Mouse (Mus musculus) ES-E14 (cell line): Measurements from ENCODE around the gene Cep131. TPM values are rescaled to one million over a fixed set of nuclear protein-coding genes. Genes with fewer than 3 reads are reported as not detected.

Experiments
- DNase-seq: peaks from one replicate; pipeline ENCODE4 v3.0.0-alpha.2; 2013; ENCODE audit warnings: low read depth, low spot score
- H3K27ac ChIP-seq: 2 replicates; pipeline ENCODE4 v1.5.1; 2012; ENCODE audit warnings: low read depth, mild to moderate bottlenecking, low read length, moderate library complexity, mixed read lengths; ENCODE audit not compliant: poor library complexity, insufficient read depth, severe bottlenecking
- H3K36me3 ChIP-seq: 2 replicates; pipeline ENCODE4 v1.6.1; 2012; ENCODE audit warnings: mild to moderate bottlenecking, low read length, moderate library complexity, mixed read lengths; ENCODE audit not compliant: control insufficient read depth, poor library complexity, insufficient read depth, severe bottlenecking
- H3K4me1 ChIP-seq, 2 experiments: fragments of 150-350 bp in 1 of 2; sonication (generic) in 1 of 2; 2 replicates each; pipeline ENCODE4 v1.6.1; 2012; ENCODE audit warnings: low read length in 2 of 2, mild to moderate bottlenecking in 1 of 2, mixed read lengths in 1 of 2; ENCODE audit not compliant: control insufficient read depth in 2 of 2, insufficient read depth in 2 of 2, poor library complexity in 1 of 2
- H3K4me3 ChIP-seq, 2 experiments: fragments of 150-350 bp in 1 of 2; sonication (generic) in 1 of 2; 2 replicates each; pipeline ENCODE4 v1.5.1; 2012; ENCODE audit warnings: low read length in 2 of 2, low read depth in 1 of 2, mild to moderate bottlenecking in 1 of 2, mixed read lengths in 1 of 2; ENCODE audit not compliant: insufficient read depth in 1 of 2, poor library complexity in 1 of 2, severe bottlenecking in 1 of 2
- H3K9ac ChIP-seq: 2 replicates; pipeline ENCODE4 v1.6.1; 2012; ENCODE audit warnings: low read depth, mild to moderate bottlenecking, low read length, mixed read lengths; ENCODE audit not compliant: poor library complexity, insufficient read depth, severe bottlenecking
- H3K9me3 ChIP-seq: fragments of 150-350 bp; sonication (generic); 2 replicates; pipeline ENCODE4 v1.6.1; 2012; ENCODE audit warnings: low read depth, mild to moderate bottlenecking, low read length; ENCODE audit not compliant: control insufficient read depth, insufficient read depth
- CHD2 ChIP-seq: IDR thresholded peaks from 2 replicates; pipeline ENCODE4 v1.6.1; 2014; ENCODE audit warnings: mild to moderate bottlenecking, low read depth, low read length, inconsistent platforms
- HCFC1 ChIP-seq: IDR thresholded peaks from 2 replicates; pipeline ENCODE4 v1.6.1; 2012; ENCODE audit warnings: low read length, inconsistent platforms, borderline replicate concordance; ENCODE audit not compliant: insufficient read depth
- MAFK ChIP-seq: IDR thresholded peaks from 2 replicates; pipeline ENCODE4 v1.6.1; 2014; ENCODE audit warnings: mild to moderate bottlenecking, low read depth, low read length, inconsistent platforms; ENCODE audit not compliant: insufficient read depth
- ZC3H11A ChIP-seq: IDR thresholded peaks from 2 replicates; pipeline ENCODE4 v1.6.1; 2012; ENCODE audit warnings: low read depth, mild to moderate bottlenecking, inconsistent platforms, low read length, borderline replicate concordance
- ZNF384 ChIP-seq: IDR thresholded peaks from 2 replicates; pipeline ENCODE4 v1.6.1; 2012; ENCODE audit warnings: low read depth, low read length, inconsistent platforms
- in situ Hi-C, 2 experiments: fragments of 600-800 bp; cut with MboI; formaldehyde crosslinking; loops; one replicate each; pipeline ENCODE4 v1.15.1; 2025; ENCODE audit warnings: low sequenced_read_pairs in 2 of 2, inconsistent platforms in 1 of 2; ENCODE audit not compliant: unreplicated experiment in 2 of 2
- total RNA-seq: library from RNA; depleted of rRNA; stranded (reverse); fragments of 300-350 nt; gene quantifications from 2 replicates; pipeline ENCODE4 v1.2.3, GENCODE M21; 2012

The Cep131 gene
- total RNA-seq, 1 experiment: 24.0 TPM

DNA sequence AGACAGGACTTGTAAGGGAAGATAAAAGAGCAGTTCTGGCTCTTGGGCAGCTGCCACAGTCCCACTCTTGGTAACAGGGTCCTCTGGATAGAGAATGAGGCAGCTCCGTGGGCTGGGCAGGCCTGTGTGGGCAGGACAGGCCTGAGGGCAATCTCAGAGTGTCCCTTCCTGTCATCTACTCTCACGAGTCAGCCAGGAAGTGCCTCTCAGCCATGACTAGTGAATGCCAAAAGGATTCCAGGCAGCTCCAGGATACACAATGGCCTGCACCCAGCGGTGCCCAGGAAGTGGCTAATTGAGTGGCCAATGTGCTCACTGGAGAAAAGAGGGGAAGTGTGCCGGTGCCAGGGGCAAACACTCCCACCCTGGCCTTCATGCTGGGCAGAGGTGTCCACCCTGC, 47.0 kb downstream of the Cep131 start:
- no peaks in the 10 kb centered on the region; a peak in 1 of 4 replicates for H3K4me1 ChIP-seq
- no peak for DNase-seq
- H3K27ac ChIP-seq: no peak overlapping the region
- in situ Hi-C loops: no loop called here
- H3K36me3 ChIP-seq: no peaks in the 10 kb centered on the region
- no peak overlapping the region for H3K4me3 ChIP-seq
- H3K9me3 ChIP-seq: no peaks in the 10 kb centered on the region
- TF ChIP-seq ZNF384 (no peak), MAFK (no peak), CHD2 (no peak), ZC3H11A (no peak), HCFC1 (no peak)
- H3K9ac ChIP-seq: no peak overlapping the region

DNA sequence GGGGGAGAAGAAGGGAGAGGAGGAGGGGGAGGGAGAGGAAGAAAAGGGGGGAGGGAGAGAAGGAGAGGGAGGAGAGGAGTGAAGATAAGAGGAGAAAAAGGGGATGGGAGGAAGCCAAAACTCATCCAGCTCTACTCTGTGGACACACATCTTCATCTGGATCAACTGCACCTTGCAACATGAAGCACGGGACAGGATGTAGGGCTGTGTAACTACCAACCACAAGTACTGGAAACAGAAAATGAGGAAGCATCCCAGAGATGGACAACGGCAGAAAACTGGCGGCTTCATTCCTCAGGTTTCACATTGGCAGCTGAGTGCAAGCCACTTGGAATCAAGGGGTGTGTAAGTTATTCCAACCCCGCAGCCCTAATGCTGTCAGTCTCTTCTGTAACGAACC, 51.9 kb downstream of the Cep131 start:
- in situ Hi-C loops: no loop called here
- peaks cover 2 to 3% of the 10 kb centered on the region in 2 experiments; a peak in 2 of 4 replicates for H3K4me1 ChIP-seq
- H3K9me3 ChIP-seq: no peaks in the 10 kb centered on the region
- H3K4me3 ChIP-seq: no peak overlapping the region
- H3K9ac ChIP-seq: no peak overlapping the region
- no peak for DNase-seq
- no peak for TF ChIP-seq HCFC1
- no peak for TF ChIP-seq MAFK
- no peak for TF ChIP-seq ZC3H11A
- no peak for TF ChIP-seq CHD2
- TF ChIP-seq ZNF384: no peak
- no peak overlapping the region for H3K27ac ChIP-seq
- H3K36me3 ChIP-seq: no peaks in the 10 kb centered on the region

DNA sequence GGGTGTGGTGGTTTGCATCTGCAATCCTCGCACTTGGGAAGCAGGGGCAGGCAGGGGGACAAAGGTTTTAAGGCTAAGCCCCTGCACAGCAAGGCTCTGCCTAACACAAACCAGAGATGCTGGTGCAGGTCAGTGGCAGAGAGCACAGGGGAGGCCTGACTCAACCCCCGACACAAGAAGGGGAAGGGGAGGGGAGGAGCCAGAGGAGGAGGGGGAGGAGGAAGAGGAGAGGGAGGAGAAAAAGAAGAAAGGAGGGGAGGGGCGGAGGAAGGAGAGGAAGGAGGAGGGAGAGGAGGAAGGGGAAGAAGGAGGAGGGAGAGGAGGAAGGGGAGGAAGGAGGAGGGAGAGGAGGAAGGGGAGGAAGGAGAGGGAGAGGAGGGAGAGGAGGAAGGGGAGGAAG, 52.3 kb downstream of the Cep131 start:
- H3K4me1 ChIP-seq: peaks cover 2 to 7% of the 10 kb centered on the region in 2 experiments; a peak in 2 of 4 replicates

DNA sequence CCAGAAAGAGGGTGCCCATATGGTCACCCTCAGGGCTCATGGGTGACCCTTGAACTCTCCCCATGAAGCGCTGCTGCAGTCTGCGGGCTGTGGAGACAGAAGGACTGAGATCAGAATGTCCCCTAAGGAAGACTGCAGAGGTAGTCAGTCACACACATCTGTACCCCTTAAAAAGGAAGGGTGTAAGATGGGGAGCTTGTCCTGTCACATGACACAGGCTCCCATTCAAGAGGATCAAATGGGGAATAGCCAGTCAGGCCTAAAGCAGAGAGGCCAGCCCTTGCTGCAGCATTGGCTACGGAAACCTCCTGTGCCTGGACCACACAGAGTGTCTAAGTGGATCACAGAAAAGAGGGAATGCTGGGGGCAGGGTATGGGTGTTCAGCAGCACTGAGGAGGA, 53.2 kb downstream of the Cep131 start:
- no peak for DNase-seq
- Histone ChIP-seq H3K36me3 (no peaks in the 10 kb centered on the region), H3K4me1 (peaks cover 2 to 10% of the 10 kb centered on the region in 2 experiments; a peak in 2 of 4 replicates), H3K4me3 (no peak overlapping the region), H3K27ac (no peak overlapping the region), H3K9me3 (no peaks in the 10 kb centered on the region), H3K9ac (no peak overlapping the region)
- TF ChIP-seq ZC3H11A (no peak), HCFC1 (no peak), CHD2 (no peak), ZNF384 (no peak), MAFK (no peak)
- in situ Hi-C loops: no loop called here

More for the DNA sequence above, 52.3 kb downstream of the Cep131 start:
- TF ChIP-seq CHD2 (no peak), MAFK (no peak)
- Histone ChIP-seq H3K9ac (no peak overlapping the region), H3K36me3 (no peaks in the 10 kb centered on the region), H3K4me3 (no peak overlapping the region), H3K9me3 (no peaks in the 10 kb centered on the region), H3K27ac (no peak overlapping the region)
- in situ Hi-C loops: no loop called here
- no peak for DNase-seq

DNA sequence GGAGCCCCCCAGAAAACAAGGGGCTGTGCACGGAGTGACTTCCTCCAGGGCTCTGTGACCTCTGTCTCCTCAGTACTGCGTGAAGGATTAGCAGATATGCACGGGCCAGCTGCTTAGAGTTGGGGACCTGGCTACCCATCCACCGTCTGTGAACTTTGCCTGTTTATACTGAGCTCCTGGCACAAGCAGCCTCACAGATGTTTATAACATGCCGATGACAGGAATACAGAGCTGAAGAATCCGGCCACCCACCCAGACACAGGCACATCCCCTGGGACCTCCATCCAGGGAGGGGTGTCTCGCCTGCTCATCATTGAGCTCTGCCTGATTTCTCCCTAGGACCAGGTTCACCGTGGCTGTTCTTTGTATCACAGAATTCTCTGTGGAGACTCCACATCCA, 54.6 kb downstream of the Cep131 start:
- in situ Hi-C loops: no loop called here

More for the DNA sequence above, 54.6 kb downstream of the Cep131 start:
- TF ChIP-seq ZNF384: no peak
- TF ChIP-seq CHD2: no peak
- TF ChIP-seq HCFC1: no peak
- no peak for TF ChIP-seq ZC3H11A
- no peak for TF ChIP-seq MAFK
- no peak for DNase-seq
- H3K4me1 ChIP-seq: peaks cover 2 to 13% of the 10 kb centered on the region in 2 experiments; a peak in 2 of 4 replicates
- no peaks in the 10 kb centered on the region for H3K9me3 ChIP-seq
- H3K36me3 ChIP-seq: no peaks in the 10 kb centered on the region
- H3K9ac ChIP-seq: no peak overlapping the region
- no peak overlapping the region for H3K4me3 ChIP-seq
- H3K27ac ChIP-seq: no peak overlapping the region
